Mouse (Mus musculus) ES-CJ7 (cell line): ENCODE results near the gene Aldh8a1.
"Not testable (repeated sequence)": the region's sequence is repeated elsewhere in the genome, so short reads cannot be mapped to it uniquely, and the experiment has no call there.

Experiments used
- DNase-seq: peaks from one replicate; pipeline ENCODE4 v3.0.0; 2011; ENCODE audit warnings: low read depth, low spot score

Gene Aldh8a1

DNA sequence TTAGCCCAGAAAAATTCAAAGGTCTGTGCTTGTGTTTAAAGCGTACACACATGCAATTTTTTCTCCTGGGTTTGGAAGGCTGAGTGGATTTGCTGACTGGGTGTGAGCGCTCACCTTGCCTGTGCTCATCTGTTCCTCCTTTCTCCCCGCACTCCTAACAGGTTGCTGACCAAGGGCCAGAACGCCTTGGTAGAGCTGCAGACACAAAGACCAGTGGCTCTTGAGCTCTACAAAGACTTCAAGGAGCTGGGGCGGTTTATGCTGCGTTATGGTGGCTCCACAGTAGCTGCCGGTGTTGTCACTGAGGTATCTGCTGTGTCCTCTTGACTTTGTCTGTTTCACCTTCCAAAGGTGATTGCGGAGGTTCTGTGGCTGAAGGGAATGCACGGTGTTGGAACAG is 9.6 kb upstream of the Aldh8a1 start:
- DNase-seq: no peak

DNA sequence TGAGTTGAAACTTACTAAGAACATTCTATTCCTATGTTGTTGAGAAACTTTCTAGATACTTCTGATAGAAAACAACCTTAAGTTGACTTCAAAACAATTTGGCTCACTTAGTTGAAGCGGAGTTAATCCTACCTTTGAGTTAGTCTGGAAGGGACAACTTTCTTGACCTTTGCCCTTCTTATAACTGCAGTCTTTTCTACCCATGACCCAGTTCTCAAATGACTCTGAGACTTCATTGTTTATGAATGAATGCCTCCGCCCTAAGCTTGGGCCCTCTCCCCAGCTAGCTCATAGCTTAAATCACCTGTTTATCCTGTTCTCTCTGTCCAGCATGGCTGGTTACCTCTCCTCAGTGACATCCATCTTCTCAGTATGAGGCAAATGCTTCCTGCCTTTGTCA is 7.5 kb upstream of the Aldh8a1 start:
- no peak for DNase-seq

DNA sequence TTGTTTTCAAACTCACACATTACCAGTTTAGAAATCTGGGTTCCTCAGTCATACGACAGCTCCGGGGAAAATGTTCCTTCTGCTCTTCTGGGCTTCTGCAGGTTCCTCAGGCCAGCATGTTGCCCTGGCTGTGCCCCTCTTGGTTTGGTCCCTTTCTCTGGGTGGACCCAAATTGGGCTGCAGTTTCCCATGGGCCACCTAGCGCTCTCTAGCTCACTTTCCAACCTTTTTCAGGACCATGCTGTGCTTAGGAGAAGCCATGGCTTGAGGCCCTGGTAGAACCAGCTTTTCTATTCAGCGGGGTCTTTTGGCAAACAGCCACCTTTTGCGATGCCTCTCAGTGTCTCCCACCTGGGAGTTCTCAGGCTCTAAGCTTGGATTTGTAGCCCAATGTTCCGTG is 4.8 kb upstream of the Aldh8a1 start:
- DNase-seq: no peak

DNA sequence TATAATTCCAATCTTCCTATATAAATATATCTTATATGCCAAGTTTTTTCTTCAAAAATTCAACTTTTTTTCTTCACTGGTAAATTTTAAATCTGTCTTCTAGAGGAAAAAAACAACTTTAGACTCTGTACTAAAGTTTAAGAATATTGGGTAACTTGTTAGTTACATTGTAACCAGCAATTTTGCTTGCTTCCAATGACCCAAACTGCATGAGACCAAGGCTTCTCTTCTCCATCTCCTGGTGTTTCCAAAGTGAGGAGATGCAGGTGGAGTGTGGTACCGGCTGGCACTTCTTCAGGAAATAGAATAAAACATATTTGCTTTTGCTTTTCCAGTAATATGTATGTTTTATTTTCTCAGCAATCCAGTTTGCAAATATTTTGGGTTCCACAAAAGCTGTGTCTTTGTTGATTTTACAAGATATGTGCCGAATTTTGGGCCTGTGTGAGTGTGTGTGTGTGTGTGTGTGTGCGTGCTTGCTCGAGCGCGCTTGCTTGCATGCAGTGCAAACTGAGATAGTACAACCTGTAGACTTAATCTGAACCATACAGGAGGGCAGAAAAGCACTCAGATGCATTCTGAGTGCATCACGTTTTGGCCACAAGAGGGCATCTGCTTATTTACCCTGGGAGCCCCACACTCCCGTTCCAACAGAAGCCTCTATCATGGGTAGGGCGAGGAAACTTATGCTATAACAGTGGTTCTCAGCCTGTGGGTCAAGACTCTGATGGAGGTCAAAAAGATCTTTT is 1.3 kb downstream of the Aldh8a1 start:
- peak; percentile 69 for DNase-seq

DNA sequence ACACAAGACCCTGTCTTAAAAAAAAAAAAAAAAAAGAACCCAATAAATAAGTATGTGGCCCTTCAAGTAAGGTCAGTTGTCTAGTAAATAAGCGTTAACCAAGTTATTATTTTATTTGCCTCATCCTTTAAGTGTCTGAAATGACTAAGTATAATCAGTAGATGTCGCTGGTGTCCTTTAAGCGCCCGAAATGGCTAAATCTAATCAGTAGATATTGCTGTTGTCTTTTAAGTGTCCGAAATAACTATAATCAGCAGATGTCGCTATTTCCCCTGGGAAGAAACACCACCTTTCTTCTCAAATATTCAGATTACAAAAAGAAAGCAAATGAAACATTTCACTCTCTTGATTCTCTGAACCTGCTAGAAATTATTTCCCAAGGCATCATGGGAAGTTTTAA is 5.8 kb downstream of the Aldh8a1 start:
- peak; percentile 74 for DNase-seq

DNA sequence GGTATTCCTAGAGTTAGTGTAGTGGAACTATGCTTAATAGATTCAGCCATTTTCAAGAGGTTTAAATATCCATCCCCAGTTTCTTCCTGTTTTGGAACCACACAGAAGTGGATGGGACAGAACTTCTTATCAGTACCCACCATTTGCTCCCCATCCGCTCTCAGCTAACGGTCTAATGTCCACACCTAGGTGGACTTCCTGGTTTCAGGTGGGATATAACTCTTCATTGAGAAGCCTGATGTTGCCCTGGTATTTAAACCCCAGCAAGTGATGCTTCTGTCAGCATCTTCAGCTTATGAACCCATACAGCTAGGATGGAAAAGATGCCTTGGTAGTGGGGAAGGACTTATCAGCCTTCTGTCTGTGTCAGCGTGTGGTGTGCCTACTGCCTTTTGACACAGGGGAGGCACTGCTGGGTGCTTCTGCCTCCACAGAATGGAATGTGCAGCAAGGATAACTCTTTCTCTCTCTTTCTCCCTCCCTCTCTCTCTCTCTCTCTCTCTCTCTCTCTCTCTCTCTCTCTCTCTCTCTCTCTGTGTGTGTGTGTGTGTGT is 8.1 kb downstream of the Aldh8a1 start:
- DNase-seq: no peak

DNA sequence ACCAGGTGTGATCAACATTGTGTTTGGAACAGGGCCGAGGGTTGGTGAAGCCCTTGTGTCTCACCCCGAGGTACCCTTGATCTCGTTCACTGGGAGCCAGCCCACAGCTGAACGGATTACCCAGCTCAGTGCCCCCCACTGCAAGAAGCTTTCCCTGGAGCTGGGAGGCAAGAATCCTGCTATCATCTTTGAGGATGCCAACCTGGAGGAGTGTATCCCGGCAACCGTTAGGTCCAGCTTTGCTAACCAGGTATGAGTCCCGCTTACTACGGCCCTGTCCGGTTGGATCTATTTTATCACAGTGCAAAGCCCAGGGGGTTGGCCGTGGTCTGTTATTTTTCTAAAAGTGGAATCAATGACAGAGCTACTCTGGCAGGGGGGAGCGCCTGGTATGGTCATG is 12.0 kb downstream of the Aldh8a1 start:
- DNase-seq: no peak

DNA sequence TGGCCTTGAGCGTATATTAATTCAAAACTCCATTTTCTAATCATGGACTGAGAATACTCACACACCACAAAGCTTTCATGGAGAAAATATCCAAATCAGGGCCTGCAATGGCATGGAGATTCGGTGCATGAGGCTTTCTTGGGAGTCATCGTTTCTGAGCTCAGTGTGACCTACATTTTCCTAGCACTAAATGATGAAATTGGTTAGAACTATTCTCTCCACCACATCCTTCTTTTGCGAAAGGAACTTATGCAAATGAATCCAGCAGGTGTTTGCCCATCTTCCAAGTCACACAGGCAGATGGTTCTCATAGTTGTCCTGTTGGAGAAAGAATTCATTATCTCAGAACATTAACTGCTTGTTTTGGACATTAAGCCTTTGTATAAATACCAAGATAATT is 13.3 kb downstream of the Aldh8a1 start:
- no peak for DNase-seq

DNA sequence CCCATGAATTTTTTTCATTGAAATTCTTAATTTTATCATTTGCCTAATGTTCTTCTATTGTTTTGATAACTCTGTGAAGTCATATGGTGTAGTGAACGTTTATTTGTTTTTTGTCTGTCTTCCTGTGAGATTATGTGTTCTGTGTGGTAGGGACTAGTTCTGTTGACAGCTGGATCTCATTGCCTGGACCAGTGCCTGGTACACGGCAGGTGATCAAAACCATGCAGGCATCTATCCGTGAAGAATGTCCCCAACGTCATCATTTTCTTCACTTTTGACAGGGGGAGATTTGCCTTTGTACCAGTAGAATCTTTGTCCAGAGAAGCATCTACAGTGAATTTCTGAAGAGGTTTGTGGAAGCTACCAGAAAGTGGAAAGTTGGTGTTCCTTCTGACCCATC is 14.2 kb downstream of the Aldh8a1 start:
- no peak for DNase-seq

DNA sequence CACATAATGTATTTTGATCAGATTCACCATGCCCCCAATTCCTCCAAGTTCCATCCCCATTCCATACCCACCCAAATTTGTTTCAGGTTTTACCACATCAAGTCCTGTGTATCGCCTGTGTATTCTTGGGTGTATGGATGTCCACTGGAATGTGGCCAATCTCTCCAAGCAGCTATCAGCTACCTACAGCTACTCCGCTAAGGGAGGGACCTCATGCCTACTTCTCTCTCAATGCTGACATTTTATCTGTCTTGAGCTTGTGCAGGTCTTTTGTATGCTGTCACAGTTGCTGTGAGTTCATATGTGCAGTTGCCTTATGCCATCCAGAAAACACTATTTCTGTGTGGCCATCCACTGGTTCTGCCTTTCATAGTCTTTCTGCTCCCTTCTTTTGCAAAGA is 16.3 kb downstream of the Aldh8a1 start:
- no peak for DNase-seq

DNA sequence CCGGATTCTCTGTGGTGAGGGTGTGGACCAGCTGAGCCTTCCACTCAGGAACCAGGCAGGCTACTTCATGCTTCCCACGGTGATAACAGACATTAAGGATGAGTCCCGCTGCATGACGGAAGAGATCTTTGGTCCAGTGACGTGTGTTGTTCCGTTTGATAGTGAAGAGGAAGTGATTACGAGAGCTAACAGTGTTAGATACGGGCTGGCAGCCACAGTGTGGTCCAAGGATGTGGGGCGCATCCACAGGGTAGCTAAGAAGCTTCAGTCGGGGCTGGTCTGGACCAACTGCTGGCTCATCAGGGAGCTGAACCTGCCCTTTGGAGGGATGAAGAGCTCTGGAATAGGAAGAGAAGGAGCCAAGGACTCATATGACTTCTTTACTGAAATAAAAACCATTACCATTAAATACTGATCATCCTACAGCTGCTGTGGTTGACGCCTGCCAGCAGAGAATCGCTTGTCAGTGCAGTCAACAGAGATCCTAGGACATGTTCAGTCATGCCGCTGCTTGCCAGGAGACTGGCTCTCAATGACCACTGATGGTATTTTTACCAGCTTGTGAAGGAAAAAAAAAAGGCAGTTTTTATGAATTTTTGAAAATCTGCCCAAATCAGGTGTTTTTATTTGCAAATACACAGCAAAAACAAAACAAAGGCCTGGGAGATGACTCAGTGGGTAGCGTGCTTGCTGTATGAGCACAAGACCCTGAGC is 18.5 kb downstream of the Aldh8a1 start:
- DNase-seq: no peak

DNA sequence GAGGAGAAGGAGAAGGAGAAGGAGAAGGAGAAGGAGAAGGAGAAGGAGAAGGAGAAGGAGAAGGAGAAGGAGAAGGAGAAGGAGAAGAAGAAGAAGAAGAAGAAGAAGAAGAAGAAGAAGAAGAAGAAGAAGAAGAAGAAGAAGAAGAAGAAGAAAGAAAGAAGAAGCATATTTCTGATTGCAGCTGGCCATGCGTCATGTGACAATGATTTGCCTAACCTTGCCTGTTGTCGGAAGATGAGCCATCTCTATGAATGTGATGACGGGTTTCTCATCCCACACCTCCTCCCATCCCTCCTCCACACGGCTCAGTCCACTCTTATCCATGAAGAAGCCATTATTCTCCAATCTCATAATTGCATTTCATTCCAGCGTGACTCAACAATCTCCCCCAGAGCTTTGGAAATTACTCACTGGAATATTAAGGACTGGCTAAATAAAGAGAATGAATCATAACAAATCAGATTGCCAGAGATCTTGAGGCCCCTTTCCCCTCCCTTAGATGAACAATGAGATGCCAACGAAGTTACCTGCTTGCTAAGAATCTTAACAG is 21.9 kb downstream of the Aldh8a1 start:
- not testable (repeated sequence) for DNase-seq

DNA sequence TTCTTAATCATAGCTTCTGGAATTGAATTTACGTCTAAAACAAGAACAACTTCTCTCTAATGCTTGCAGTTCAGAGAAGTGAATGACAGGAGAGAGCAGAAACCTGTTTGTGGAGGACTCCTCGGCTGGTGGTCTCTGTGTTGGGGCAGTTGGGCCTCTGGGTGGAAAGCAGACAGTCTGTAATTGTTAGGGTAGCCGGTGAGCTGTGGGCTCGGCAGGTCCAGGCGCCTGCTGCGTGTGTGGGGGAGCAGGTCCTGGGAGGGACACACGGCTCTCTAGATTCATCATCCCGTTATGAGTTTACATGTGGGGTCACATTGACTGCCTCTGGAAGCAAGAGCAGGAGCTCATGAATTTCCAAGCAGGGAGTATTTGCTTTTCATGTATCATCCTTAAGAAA is 22.5 kb downstream of the Aldh8a1 start:
- no peak for DNase-seq

DNA sequence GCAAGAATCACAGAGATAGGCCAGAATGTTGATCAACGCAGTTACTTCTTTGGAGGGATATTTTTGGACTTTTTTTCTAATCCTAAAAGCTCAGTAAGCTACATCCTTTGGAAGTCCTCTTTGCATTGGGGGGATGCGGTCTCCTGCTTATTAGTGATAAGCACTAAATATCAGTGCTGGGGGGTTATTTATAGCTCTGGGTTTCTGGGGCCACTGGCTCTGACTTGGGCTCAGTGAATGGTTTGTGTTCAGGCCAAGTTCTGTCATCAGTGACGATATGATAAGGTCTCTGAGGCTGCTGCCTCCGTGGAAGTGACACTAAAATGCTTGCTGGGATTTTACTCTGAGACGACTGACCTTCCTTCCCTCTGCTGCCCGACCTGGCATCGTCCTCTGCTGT is 22.9 kb downstream of the Aldh8a1 start:
- no peak for DNase-seq

DNA sequence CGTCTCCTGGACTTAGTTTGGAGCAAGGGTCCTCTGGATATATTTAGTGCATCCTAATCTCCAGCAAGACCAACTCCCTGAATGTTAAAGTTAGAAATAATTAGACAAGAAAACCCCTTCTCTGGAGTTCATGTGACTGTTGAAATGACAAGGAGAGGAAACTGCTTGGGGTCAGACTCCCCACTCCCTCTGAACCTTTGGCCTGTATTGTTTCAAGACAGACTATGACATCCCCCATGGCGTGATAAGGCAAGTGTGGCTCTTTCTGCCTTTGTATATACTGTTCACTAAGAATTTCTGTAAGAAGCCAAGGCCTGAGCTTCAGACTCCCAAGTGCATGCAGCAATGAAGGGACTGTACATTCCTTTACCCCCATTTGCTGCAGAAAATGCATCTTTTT is 23.4 kb downstream of the Aldh8a1 start:
- no peak for DNase-seq

DNA sequence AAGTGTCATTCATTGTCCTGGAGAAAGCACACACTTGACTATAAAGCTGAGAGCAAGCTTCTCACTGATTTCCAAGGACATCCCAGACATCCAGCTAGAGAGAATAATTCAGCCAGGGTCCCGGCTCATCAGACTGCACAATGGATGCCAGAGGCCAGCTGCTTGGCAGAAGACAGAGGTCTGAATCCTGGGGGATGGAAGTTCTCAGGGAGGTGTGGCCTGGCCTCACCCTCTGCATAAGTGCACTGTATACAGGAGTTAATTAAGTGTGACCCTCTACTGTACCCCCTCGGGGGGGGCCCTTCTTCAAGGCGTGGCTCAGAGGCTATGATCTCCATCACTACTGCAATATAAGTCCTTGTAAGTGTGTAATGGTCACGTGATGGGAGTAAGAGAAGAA is 24.2 kb downstream of the Aldh8a1 start:
- DNase-seq: no peak

DNA sequence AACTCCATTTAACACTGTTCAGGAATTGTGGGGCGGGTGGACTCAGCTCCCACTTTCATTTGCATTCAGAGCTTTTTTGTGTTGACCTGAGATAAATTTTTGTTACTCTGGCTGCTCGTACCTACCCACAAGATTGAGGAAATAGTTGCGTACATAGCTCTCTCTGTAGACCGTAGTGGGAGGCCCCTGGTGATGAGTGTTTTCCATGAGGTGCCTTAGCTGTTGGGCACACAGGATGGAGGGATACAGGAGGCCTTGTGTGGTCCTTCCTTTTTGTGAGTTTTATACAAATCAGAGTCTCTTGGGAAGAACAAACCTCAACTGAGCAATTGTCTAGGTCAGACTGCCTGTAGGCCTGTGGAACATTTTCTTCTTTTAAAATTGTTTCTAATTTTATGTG is 27.7 kb downstream of the Aldh8a1 start:
- DNase-seq: no peak

DNA sequence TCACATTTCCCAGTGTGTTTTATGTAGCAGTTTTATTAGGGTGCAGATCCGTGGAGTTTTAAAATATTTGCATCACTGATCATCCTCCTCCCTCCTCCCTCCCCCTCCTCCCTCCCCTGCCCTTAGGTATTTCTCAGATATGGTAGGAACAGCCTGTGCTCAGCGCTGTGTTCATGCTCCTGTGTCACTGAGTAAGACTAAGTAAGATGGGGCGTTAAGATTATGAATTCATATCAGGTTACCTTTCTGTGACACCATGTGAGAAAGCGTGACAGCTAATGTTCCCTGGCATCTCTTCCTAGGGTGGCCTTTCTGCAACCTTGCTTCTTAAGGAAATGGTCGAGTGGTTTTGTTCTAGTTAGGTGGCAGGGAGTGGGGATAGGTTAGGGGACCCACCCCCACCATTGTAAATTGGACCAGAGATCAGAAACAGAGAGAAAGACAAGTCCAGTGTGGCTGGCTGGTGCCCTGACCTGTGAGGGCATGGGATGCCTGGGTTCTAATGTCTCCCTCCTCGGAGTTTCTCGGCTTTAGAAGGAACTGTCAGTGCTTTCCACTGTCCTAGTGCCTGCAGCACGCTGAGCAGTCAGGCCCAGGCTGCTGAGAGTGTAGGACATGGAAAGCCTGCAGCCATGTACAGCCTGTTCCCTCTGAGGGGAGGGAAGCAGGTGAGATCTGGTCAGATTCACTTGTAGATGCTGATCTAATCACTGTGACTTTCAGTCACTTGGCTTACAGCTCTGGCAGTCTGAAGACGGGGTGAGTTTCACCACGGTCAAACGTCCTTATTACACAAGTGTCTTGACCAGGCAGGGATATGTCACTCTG is 28.8 kb downstream of the Aldh8a1 start:
- no peak for DNase-seq

DNA sequence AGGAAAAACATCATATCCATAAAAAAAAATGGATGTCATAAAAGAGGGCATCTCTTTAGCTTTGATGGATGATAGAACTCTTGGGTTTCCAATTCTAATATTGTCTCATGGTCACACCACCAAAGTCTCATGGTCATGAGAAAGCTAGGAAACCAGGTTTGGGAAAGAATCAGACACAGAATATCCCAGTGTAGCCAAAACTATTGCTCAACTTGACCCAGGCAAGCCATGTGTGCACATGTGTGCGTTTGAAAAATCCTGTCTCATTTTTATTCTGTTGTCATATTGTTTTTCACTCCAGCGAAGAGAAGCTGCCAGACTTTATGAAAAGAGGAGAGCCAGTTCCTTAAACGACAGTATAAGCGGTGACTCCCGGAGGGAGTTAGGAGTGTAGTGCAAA is 33.6 kb downstream of the Aldh8a1 start:
- no peak for DNase-seq

DNA sequence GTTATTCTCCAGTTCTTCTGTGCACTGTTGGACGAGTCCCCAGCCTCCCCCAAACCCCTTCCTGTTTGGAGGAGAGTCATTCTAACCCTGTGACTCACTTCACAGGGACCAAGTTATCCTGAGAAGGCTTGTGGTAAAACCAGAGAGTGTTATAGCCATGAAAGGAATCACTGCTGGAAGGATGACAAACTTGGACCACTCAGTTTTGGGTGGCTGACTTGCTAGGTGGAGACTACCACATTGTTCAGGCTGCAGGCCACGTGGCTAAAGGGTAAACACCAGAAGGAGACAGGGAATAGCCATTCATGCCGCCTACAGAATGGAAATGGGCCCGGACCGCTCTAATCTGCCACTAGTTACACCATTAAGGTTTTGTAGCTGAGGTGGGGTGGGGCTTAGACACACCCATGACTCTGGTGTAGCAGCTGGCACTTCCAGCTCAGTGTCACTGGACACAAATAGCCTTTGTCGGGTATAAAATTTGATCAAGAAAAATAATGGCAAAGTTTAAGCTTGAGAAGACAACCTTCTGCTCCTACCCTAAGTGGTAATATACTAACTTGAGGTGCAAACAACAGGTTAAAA is 34.6 kb downstream of the Aldh8a1 start:
- no peak for DNase-seq

DNA sequence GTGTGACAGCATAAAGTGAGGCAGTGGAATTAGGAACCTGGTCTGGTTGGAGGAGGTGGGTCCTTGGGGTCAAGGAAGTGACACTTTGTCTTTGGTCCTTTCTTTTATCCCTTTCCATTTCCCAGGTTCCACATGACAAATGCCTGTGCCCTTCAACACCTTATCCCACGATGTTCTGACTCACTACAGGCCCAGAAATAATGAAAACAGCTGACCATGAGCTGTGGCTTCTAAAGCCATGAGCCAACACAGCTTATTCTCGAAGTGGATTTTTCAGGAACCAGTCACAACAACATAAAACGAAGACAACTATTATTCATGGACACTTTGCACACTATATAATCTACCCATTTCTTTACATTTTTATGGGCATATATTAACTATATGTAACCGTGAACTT is 37.9 kb downstream of the Aldh8a1 start:
- no peak for DNase-seq

DNA sequence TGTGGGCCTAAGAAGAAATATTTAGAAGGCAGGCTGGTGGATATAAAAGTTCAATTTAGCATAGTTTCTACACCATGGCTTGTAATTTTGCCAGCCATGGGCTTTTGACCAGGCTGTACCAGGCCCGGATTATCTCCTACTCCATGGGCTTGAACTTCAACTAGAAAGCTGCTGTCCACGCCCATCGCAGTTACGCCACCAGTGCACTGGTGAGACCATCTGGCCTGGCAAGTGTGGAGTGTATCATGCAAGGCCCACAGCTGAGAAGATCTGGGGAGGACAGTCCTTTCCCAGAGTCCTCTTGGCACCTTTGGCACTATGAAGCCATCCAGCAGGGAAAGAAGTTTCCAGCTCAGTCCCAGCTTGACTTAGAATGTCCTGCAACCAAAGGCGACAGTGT is 39.1 kb downstream of the Aldh8a1 start:
- no peak for DNase-seq
